Comparison of ENCODE assay signal across 8 mouse cellular contexts in genomic region chr11:80602041-80602458, GRCm38 (mm10).
A peak's percentile ranks its signal among the peaks of the same experiment; 100 is the strongest.
DNase-seq lines count a peak whose midpoint lies in the region; ATAC-seq and TF ChIP-seq lines count a peak whose summit lies in the region.

No protein-coding gene starts in this region.

- no peaks in the 10 kb centered on the region for H3K9me3 ChIP-seq in forebrain, embryonic 15.5 days

- no peak overlapping the region for H3K9ac ChIP-seq in heart, adult 2 months (ENCODE audit: low read depth, low read length)
- peak overlapping the region; percentile 45 for H3K9ac ChIP-seq in forebrain, embryonic 15.5 days (replicated peaks)

- no peak for TF ChIP-seq POLR2A in heart, adult 2 months (IDR thresholded peaks at IDR 0.05; ENCODE audit: insufficient read depth, low read depth, low read length)
- TF ChIP-seq POLR2A in small intestine, adult 2 months (IDR thresholded peaks at IDR 0.05; ENCODE audit: low read depth, low read length): no peak

- peak; percentile 52; the same call in 1 of the 2 replicates for ATAC-seq in cerebellum, adult (ENCODE audit: insufficient number of reproducible peaks, low FRiP score, low TSS enrichment)
- ATAC-seq in forebrain, embryonic 15.5 days (replicated peaks): peak; percentile 43

- no peaks in the 10 kb centered on the region for H3K36me3 ChIP-seq in heart, adult 2 months (ENCODE audit: control insufficient read depth, insufficient read depth, low read length)
- no peaks in the 10 kb centered on the region for H3K36me3 ChIP-seq in forebrain, embryonic 15.5 days
- H3K36me3 ChIP-seq in small intestine, adult 2 months (ENCODE audit: control insufficient read depth, insufficient read depth, low read length): peaks cover 11% of the 10 kb centered on the region

- H3K4me2 ChIP-seq in forebrain, embryonic 15.5 days (replicated peaks): peak overlapping the region; percentile 56

- no peak for DNase-seq in heart, adult 2 months
- no peak for DNase-seq in heart, adult 8-10 months (ENCODE audit: low spot score)
- DNase-seq in 416B (ENCODE audit: low read depth): peak; percentile 9
- peak; percentile 23 for DNase-seq in lung, postnatal 10 days
- DNase-seq in urinary bladder, postnatal 14 days (ENCODE audit: low spot score): no peak

- H3K27ac ChIP-seq in heart, adult 2 months: no peak overlapping the region
- peak overlapping the region; percentile 93 for H3K27ac ChIP-seq in forebrain, embryonic 15.5 days (replicated peaks)
- no peak overlapping the region for H3K27ac ChIP-seq in small intestine, adult 2 months (ENCODE audit: insufficient read depth, low read depth, low read length)

- no peak overlapping the region for H3K4me3 ChIP-seq in heart, adult 2 months
- H3K4me3 ChIP-seq in forebrain, embryonic 15.5 days: no peak overlapping the region
- no peak overlapping the region for H3K4me3 ChIP-seq in small intestine, adult 2 months (ENCODE audit: low read depth, low read length)

- TF ChIP-seq CTCF in heart, adult 2 months (IDR thresholded peaks at IDR 0.05): peak; percentile 79
- TF ChIP-seq CTCF in small intestine, adult 2 months (IDR thresholded peaks at IDR 0.05; ENCODE audit: extremely low read depth, insufficient read length, insufficient replicate concordance, low read depth, low read length): peak; percentile 41; the same call in 1 of the 2 replicates

- intact Hi-C loops in heart, adult 2 months (cut with DNase I): no loop called here

- H3K4me1 ChIP-seq in heart, adult 2 months (ENCODE audit: control insufficient read depth, insufficient read depth, low read length): peaks cover 6% of the 10 kb centered on the region; the same call in 1 of the 2 replicates
- peaks cover 29% of the 10 kb centered on the region for H3K4me1 ChIP-seq in forebrain, embryonic 15.5 days
- 0 out of 2 replicates have a peak, but pooled peaks cover 2% of the 10 kb centered on the region for H3K4me1 ChIP-seq in small intestine, adult 2 months (ENCODE audit: control insufficient read depth, insufficient read depth, insufficient read length, low read length)

- WGBS in heart, adult 2 months: 31% methylated on average over 8 of the region's 8 CpGs
- WGBS in forebrain, embryonic 15.5 days: 14% methylated on average over 8 of the region's 8 CpGs
- WGBS in small intestine, adult 2 months: 58% methylated on average over 8 of the region's 8 CpGs

- H3K79me2 ChIP-seq in heart, adult 2 months (replicated peaks; ENCODE audit: control insufficient read depth, insufficient read depth, low read length): no peaks in the 10 kb centered on the region

- H3K27me3 ChIP-seq in heart, adult 2 months (ENCODE audit: control insufficient read depth, insufficient read depth, low read length): no peaks in the 10 kb centered on the region
- no peaks in the 10 kb centered on the region for H3K27me3 ChIP-seq in forebrain, embryonic 15.5 days
- H3K27me3 ChIP-seq in small intestine, adult 2 months (ENCODE audit: control insufficient read depth, insufficient read depth, low read length): no peaks in the 10 kb centered on the region

- TF ChIP-seq EP300 in heart, adult 2 months (IDR thresholded peaks at IDR 0.05; ENCODE audit: insufficient read depth, low read depth, low read length): no peak

Comparison
In these comparisons a context has a peak if more than half of its experiments do, and no peak if none do; other contexts are left out.
1. DNase-seq: peak in 416B (single experiment) and lung, postnatal 10 days (single experiment); none in heart, adult 2 months (0 of 2), heart, adult 8-10 months (single experiment) and urinary bladder, postnatal 14 days (single experiment).